Mouse (Mus musculus): ENCODE measurements at regions not wholly inside any gene's neighbourhood (a gene's known extent, or its start where the extent isn't known, plus 50 kb on each side); places are given as distances from the start of the nearest gene placed in this dataset.

DNA sequence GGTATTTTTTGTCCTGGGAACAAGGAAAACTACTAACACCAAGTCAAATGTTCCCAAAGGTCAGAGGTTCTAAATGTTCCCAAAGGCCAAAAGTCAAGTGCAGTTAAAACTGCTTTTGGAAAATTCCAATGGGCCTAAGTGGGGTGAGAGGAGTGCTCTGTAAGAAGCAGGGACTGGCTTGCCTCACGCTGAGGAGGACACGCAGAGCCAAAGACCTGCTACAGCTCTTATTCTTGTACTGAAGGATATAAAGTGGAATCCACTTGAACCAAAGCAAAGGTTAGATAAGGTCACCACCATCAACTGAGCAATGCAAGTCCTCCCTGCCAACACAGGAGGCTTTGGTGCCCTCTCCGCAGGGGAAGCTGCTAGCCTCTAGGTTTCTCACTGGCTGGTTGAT lies 260.3 kb upstream of the Prok2 start:
- 72% methylated on average over 3 of the region's 3 CpGs for WGBS
- Histone ChIP-seq H3K27ac (no peak overlapping the region), H3K9ac (no peak overlapping the region), H3K36me3 (ENCODE audit: poor library complexity, severe bottlenecking) (no peaks in the 10 kb centered on the region), H3K27me3 (peaks cover 37% of the 10 kb centered on the region), H3K4me3 (no peak overlapping the region), H3K4me1 (peaks cover 27% of the 10 kb centered on the region), H3K9me3 (replicated peaks) (no peaks in the 10 kb centered on the region), H3K4me2 (no peak overlapping the region)
- ATAC-seq = no peak

GRCm38 (mm10) chr6:99985322-99985721 lies 259.1 kb upstream of the Prok2 start:
- no peak for ATAC-seq
- H3K4me2 ChIP-seq = peak overlapping the region; percentile 16; the same call in 1 of the 2 replicates
- peaks cover 43% of the 10 kb centered on the region for H3K27me3 ChIP-seq
- H3K9ac ChIP-seq = no peak overlapping the region
- H3K4me1 ChIP-seq = peaks cover 16% of the 10 kb centered on the region
- no peak overlapping the region for H3K4me3 ChIP-seq
- H3K36me3 ChIP-seq (ENCODE audit: poor library complexity, severe bottlenecking) = no peaks in the 10 kb centered on the region
- no peaks in the 10 kb centered on the region for H3K9me3 ChIP-seq (replicated peaks)
- H3K27ac ChIP-seq = peak overlapping the region; percentile 44; the same call in 1 of the 2 replicates
- WGBS = 31% methylated on average over 5 of the region's 5 CpGs

DNA sequence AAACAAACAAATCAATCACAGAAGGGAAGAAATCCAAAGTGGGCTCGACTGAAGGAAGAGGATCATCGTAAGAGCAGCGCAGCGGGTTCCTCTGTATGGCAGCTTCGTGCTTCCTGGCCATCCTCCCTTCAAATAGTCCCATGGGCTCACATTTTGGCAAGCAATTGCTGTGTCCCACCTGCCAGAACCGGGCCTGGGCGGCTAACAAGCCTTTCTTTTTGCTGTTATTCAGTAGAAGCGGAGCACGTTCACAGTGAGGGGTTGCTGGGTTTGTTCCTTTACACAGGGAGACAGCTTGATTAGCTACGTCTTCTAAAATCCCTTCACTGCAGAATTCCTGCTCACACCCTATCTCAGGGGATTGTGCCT lies 258.6 kb upstream of the Prok2 start:
- H3K27me3 ChIP-seq = peaks cover 43% of the 10 kb centered on the region
- H3K36me3 ChIP-seq (ENCODE audit: poor library complexity, severe bottlenecking) = no peaks in the 10 kb centered on the region
- H3K4me2 ChIP-seq = peak overlapping the region; percentile 16; the same call in 1 of the 2 replicates
- no peaks in the 10 kb centered on the region for H3K9me3 ChIP-seq (replicated peaks)
- no peak overlapping the region for H3K4me3 ChIP-seq
- no peak; the same call in 1 of the 2 replicates for ATAC-seq
- peaks cover 18% of the 10 kb centered on the region for H3K4me1 ChIP-seq
- peak overlapping the region; percentile 45 for H3K9ac ChIP-seq
- WGBS = 7% methylated on average over 10 of the region's 10 CpGs
- H3K27ac ChIP-seq = peak overlapping the region; percentile 44; the same call in 1 of the 2 replicates

- H3K27ac ChIP-seq = peak overlapping the region; percentile 44; the same call in 1 of the 2 replicates
These were observed 258.1 kb upstream of the Prok2 start for GRCm38 (mm10) chr6:99984057-99984855.

DNA sequence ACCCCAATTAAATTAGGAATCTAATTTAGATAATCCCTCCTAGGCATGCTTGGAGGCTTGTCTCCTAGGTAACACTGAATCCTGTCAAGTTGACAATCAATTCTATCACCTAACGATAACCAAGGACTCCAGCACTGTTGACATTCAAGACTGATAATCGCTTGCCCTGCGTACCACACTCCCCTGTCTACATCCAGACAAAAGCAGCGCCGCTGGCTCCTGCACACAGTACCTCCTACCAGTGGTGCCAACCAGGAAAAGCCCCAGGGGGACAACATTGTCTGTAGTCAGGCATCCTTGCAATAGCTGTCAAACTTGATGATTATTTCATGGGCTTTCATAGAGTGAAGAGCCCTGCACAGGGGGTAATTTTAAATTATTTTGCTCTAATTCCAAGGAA lies 253.4 kb upstream of the Prok2 start:
- H3K4me2 ChIP-seq = no peak overlapping the region
- no peaks in the 10 kb centered on the region for H3K36me3 ChIP-seq (ENCODE audit: poor library complexity, severe bottlenecking)
- no peak overlapping the region for H3K4me3 ChIP-seq
- no peak overlapping the region for H3K27ac ChIP-seq
- H3K4me1 ChIP-seq = peaks cover 17% of the 10 kb centered on the region
- 6% methylated on average over 5 of the region's 5 CpGs for WGBS
- no peaks in the 10 kb centered on the region for H3K9me3 ChIP-seq (replicated peaks)
- ATAC-seq = no peak
- peaks cover 16% of the 10 kb centered on the region; the same call in 1 of the 2 replicates for H3K27me3 ChIP-seq
- H3K9ac ChIP-seq = no peak overlapping the region

More at GRCm38 (mm10) chr6:99984057-99984855, 258.1 kb upstream of the Prok2 start:
- H3K36me3 ChIP-seq (ENCODE audit: poor library complexity, severe bottlenecking) = no peaks in the 10 kb centered on the region
- H3K4me2 ChIP-seq = peak overlapping the region; percentile 16; the same call in 1 of the 2 replicates
- peak; percentile 49; the same call in 1 of the 2 replicates for ATAC-seq
- H3K4me1 ChIP-seq = peaks cover 24% of the 10 kb centered on the region
- H3K4me3 ChIP-seq = no peak overlapping the region
- H3K9me3 ChIP-seq (replicated peaks) = no peaks in the 10 kb centered on the region
- WGBS = 7% methylated on average over 7 of the region's 7 CpGs
- H3K9ac ChIP-seq = peak overlapping the region; percentile 45
- H3K27me3 ChIP-seq = peaks cover 43% of the 10 kb centered on the region

GRCm38 (mm10) chr6:99978164-99978746 lies 252.1 kb upstream of the Prok2 start:
- Histone ChIP-seq H3K27me3 (peaks cover 16% of the 10 kb centered on the region), H3K4me1 (peaks cover 17% of the 10 kb centered on the region), H3K4me2 (no peak overlapping the region), H3K27ac (no peak overlapping the region), H3K36me3 (ENCODE audit: poor library complexity, severe bottlenecking) (no peaks in the 10 kb centered on the region), H3K4me3 (no peak overlapping the region), H3K9me3 (replicated peaks) (no peaks in the 10 kb centered on the region), H3K9ac (no peak overlapping the region)
- WGBS = 48% methylated on average over 6 of the region's 6 CpGs
- no peak for ATAC-seq

- ATAC-seq = no peak
- 78% methylated on average over 5 of the region's 5 CpGs for WGBS
- Histone ChIP-seq H3K4me1 (peaks cover 28% of the 10 kb centered on the region), H3K9me3 (replicated peaks) (no peaks in the 10 kb centered on the region), H3K27ac (no peak overlapping the region), H3K4me2 (no peak overlapping the region), H3K36me3 (ENCODE audit: poor library complexity, severe bottlenecking) (no peaks in the 10 kb centered on the region), H3K27me3 (peaks cover 6% of the 10 kb centered on the region), H3K4me3 (no peak overlapping the region), H3K9ac (no peak overlapping the region)
These were observed 250.0 kb upstream of the Prok2 start for GRCm38 (mm10) chr6:99976144-99976543.

- 89% methylated on average over 7 of the region's 7 CpGs for WGBS
- H3K4me2 ChIP-seq = no peak overlapping the region
These were observed 249.3 kb upstream of the Prok2 start for GRCm38 (mm10) chr6:99975486-99975885.

DNA sequence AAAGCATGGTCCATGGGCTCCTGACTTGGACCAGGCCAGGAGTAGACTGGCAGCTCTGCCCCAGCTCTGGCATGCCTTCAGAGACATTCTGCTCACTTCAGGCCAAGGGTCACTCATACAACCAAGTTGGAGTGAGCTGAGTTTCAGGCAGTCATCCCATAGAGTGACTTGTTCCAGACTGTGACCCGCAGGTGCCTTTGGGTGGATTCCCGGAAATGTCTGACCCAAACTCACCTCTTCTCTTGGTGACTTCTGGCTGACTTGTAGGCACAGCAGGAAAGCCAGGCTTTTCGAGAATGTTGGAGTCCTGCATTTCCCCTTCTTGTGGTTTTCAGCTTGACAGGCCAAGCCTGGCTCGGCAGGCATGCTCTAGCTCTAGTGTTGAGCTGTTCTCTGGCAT lies 248.3 kb upstream of the Prok2 start:
- ATAC-seq = no peak
- Histone ChIP-seq H3K4me3 (no peak overlapping the region), H3K4me2 (no peak overlapping the region), H3K36me3 (ENCODE audit: poor library complexity, severe bottlenecking) (no peaks in the 10 kb centered on the region), H3K4me1 (peaks cover 30% of the 10 kb centered on the region), H3K9me3 (replicated peaks) (no peaks in the 10 kb centered on the region), H3K27ac (no peak overlapping the region), H3K9ac (no peak overlapping the region), H3K27me3 (no peaks in the 10 kb centered on the region; the same call in 1 of the 2 replicates)
- WGBS = 87% methylated on average over 4 of the region's 4 CpGs

More at GRCm38 (mm10) chr6:99975486-99975885, 249.3 kb upstream of the Prok2 start:
- H3K9me3 ChIP-seq (replicated peaks) = no peaks in the 10 kb centered on the region
- no peak overlapping the region for H3K27ac ChIP-seq
- no peak overlapping the region for H3K4me3 ChIP-seq
- no peaks in the 10 kb centered on the region for H3K36me3 ChIP-seq (ENCODE audit: poor library complexity, severe bottlenecking)
- peaks cover under 1% of the 10 kb centered on the region for H3K27me3 ChIP-seq
- peaks cover 35% of the 10 kb centered on the region for H3K4me1 ChIP-seq
- no peak for ATAC-seq
- no peak overlapping the region for H3K9ac ChIP-seq

DNA sequence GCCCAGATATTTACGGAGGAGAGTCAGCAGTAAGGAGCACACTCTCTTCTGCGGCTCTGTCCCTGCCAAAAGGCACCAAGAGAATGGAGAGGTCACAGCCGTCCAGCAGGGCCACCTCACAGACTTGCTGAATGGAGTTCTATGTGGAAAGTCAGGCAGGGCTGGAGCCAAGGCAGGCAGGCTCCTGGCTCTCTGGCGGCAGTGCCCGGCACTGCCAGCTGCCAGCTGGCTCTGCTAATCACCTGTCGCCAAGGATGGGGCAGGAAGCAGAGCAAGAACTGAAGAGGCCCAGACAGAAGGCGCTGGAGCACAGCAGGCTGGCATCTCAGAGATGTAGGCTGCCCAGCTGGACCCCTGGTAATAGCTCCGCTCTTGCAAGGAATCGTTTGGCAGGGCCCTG lies 245.2 kb upstream of the Prok2 start:
- Histone ChIP-seq H3K4me1 (peaks cover 41% of the 10 kb centered on the region), H3K9me3 (replicated peaks) (no peaks in the 10 kb centered on the region; the same call in 1 of the 2 replicates), H3K36me3 (ENCODE audit: poor library complexity, severe bottlenecking) (no peaks in the 10 kb centered on the region), H3K27ac (peak overlapping the region; percentile 62), H3K9ac (0 out of 2 replicates have a peak overlapping the region, but pooled peaks have one; percentile 12), H3K27me3 (no peaks in the 10 kb centered on the region; the same call in 1 of the 2 replicates), H3K4me2 (no peak overlapping the region), H3K4me3 (no peak overlapping the region)
- WGBS = 23% methylated on average over 9 of the region's 9 CpGs
- ATAC-seq = peak; percentile 39

DNA sequence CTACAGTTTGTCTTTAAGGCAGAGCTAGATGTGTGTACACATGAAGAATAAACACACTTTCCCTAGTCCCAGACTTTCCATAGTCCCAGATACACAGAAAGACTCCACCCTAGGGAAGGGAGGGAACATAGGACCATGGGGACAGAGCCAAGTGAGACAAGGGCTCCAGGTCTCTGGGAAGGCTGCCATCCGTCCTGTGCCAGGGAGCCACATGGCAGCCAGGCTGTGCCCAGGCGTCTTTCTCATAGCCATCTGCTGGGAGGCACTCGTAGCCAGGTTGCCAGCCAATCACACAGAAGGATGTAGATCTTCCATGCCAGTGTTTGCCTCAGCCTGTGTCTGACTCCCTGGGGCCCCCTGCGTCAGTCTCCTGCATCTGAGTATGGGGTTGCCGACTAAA lies 242.7 kb upstream of the Prok2 start:
- Histone ChIP-seq H3K36me3 (ENCODE audit: poor library complexity, severe bottlenecking) (no peaks in the 10 kb centered on the region), H3K27ac (peak overlapping the region; percentile 60), H3K9ac (no peak overlapping the region), H3K9me3 (replicated peaks) (peaks cover 3% of the 10 kb centered on the region; the same call in 1 of the 2 replicates), H3K27me3 (no peaks in the 10 kb centered on the region; the same call in 1 of the 2 replicates), H3K4me1 (peaks cover 45% of the 10 kb centered on the region), H3K4me2 (peak overlapping the region; percentile 17; the same call in 1 of the 2 replicates), H3K4me3 (no peak overlapping the region)
- peak; percentile 93 for ATAC-seq
- 46% methylated on average over 5 of the region's 5 CpGs for WGBS

- 63% methylated on average over 6 of the region's 6 CpGs for WGBS
- H3K27me3 ChIP-seq = no peaks in the 10 kb centered on the region
- H3K4me2 ChIP-seq = no peak overlapping the region
- no peak overlapping the region for H3K27ac ChIP-seq
- H3K9me3 ChIP-seq (replicated peaks) = peaks cover 3% of the 10 kb centered on the region; the same call in 1 of the 2 replicates
- H3K4me3 ChIP-seq = no peak overlapping the region
- peaks cover 38% of the 10 kb centered on the region for H3K4me1 ChIP-seq
- H3K36me3 ChIP-seq (ENCODE audit: poor library complexity, severe bottlenecking) = no peaks in the 10 kb centered on the region
- H3K9ac ChIP-seq = no peak overlapping the region
- no peak for ATAC-seq
These were observed 241.3 kb upstream of the Prok2 start for GRCm38 (mm10) chr6:99967465-99967864.
